ENCODE assay signal across 11 mouse cellular contexts in genomic region chr4:106869539-106869951, GRCm38 (mm10). TPM values are rescaled to one million over a fixed set of nuclear protein-coding genes. Genes with fewer than 3 reads are reported as not detected.
DNase-seq lines count a peak whose midpoint lies in the region; ATAC-seq and TF ChIP-seq lines count a peak whose summit lies in the region.
"Had no signal": no experiment of that assay in that cellular context is flagged by ENCODE, and none has a peak within 500 bp of the region (broad histone marks: within the 10 kb centered on the region; RNA-seq: fewer than 3 reads in every experiment).

No protein-coding gene starts in this region.

- peaks cover 44% of the 10 kb centered on the region for H3K4me1 ChIP-seq in kidney, embryonic 15.5 days
- H3K4me1 ChIP-seq in ES-E14 (ENCODE audit: control insufficient read depth in 2 of 2, insufficient read depth in 2 of 2, low read length in 2 of 2, poor library complexity in 1 of 2): peaks cover 18 to 41% of the 10 kb centered on the region in 2 experiments
- peaks cover 39% of the 10 kb centered on the region for H3K4me1 ChIP-seq in stomach, embryonic 16.5 days (ENCODE audit: control insufficient read depth, insufficient read depth, low read length)

- no peak for DNase-seq in kidney, adult 8-10 months
- no peak for DNase-seq in ES-E14 (ENCODE audit: low read depth, low spot score)
- DNase-seq in gastrocnemius, adult 18-20 months (ENCODE audit: low spot score): no peak
- no peak for DNase-seq in layer of hippocampus, postnatal 14 days (ENCODE audit: low spot score in 2 of 2)
- DNase-seq in lung, adult 18-20 months: no peak

- H3K27me3 ChIP-seq in kidney, embryonic 15.5 days: no peaks in the 10 kb centered on the region
- no peaks in the 10 kb centered on the region for H3K27me3 ChIP-seq in stomach, embryonic 16.5 days (ENCODE audit: control insufficient read depth, insufficient read depth, low read length)
- H3K27me3 ChIP-seq: midbrain, embryonic 12.5 days had no signal

- no peak overlapping the region for H3K4me2 ChIP-seq in kidney, embryonic 15.5 days
- H3K4me2 ChIP-seq in stomach, embryonic 16.5 days (ENCODE audit: low read depth, low read length): no peak overlapping the region
- H3K4me2 ChIP-seq: midbrain, embryonic 12.5 days had no signal

- H3K9me3 ChIP-seq in kidney, embryonic 15.5 days (replicated peaks): no peaks in the 10 kb centered on the region
- no peaks in the 10 kb centered on the region for H3K9me3 ChIP-seq in ES-E14 (ENCODE audit: control insufficient read depth, insufficient read depth, low read depth, low read length)
- H3K9me3 ChIP-seq in stomach, embryonic 16.5 days (replicated peaks; ENCODE audit: control insufficient read depth, low read length): no peaks in the 10 kb centered on the region
- H3K9me3 ChIP-seq: midbrain, embryonic 12.5 days had no signal

- H3K27ac ChIP-seq in kidney, embryonic 15.5 days: peak overlapping the region; percentile 45; the same call in 1 of the 2 replicates
- peak overlapping the region; percentile 54; the same call in 1 of the 2 replicates for H3K27ac ChIP-seq in ES-E14 (ENCODE audit: insufficient read depth, low read depth, low read length, poor library complexity, severe bottlenecking)
- H3K27ac ChIP-seq in stomach, embryonic 16.5 days (ENCODE audit: low read length): peak overlapping the region; percentile 48
- H3K27ac ChIP-seq: layer of hippocampus, adult 2 months; liver, embryonic 14.5 days; midbrain, embryonic 12.5 days had no signal

- WGBS in kidney, embryonic 15.5 days: 72% methylated on average over 3 of the region's 3 CpGs
- 55% methylated on average over 3 of the region's 3 CpGs for WGBS in stomach, embryonic 16.5 days

- no peak overlapping the region for H3K9ac ChIP-seq in kidney, embryonic 15.5 days
- no peak overlapping the region; the same call in 1 of the 2 replicates for H3K9ac ChIP-seq in ES-E14 (ENCODE audit: insufficient read depth, low read depth, low read length, poor library complexity, severe bottlenecking)
- H3K9ac ChIP-seq in stomach, embryonic 16.5 days (ENCODE audit: low read length): 0 out of 2 replicates have a peak overlapping the region, but pooled peaks have one; percentile 11
- H3K9ac ChIP-seq: liver, embryonic 14.5 days; midbrain, embryonic 12.5 days had no signal

- H3K36me3 ChIP-seq in kidney, embryonic 15.5 days: no peaks in the 10 kb centered on the region
- no peaks in the 10 kb centered on the region for H3K36me3 ChIP-seq in ES-E14 (ENCODE audit: control insufficient read depth, insufficient read depth, low read length, poor library complexity, severe bottlenecking)
- H3K36me3 ChIP-seq in stomach, embryonic 16.5 days (ENCODE audit: control insufficient read depth, insufficient read depth, low read length): no peaks in the 10 kb centered on the region
- H3K36me3 ChIP-seq: midbrain, embryonic 12.5 days had no signal

- no peak for ATAC-seq in kidney, embryonic 15.5 days (replicated peaks; ENCODE audit: low FRiP score)
- ATAC-seq in hematopoietic stem cell, adult 5-6 weeks (replicated peaks in 1 of 2; ENCODE audit: insufficient read depth in 1 of 2, low FRiP score in 2 of 2, low TSS enrichment in 1 of 2, low read depth in 1 of 2, poor library complexity in 2 of 2, severe bottlenecking in 2 of 2): peak; percentile 45 to 48; a peak in 3 of 4 replicates
- no peak for ATAC-seq in stomach, embryonic 16.5 days (ENCODE audit: insufficient read depth, low FRiP score)

- in situ Hi-C loops in ES-E14 (cut with MboI; ENCODE audit: low sequenced_read_pairs in 2 of 2, unreplicated experiment in 2 of 2): no loop called here

- H3K4me3 ChIP-seq in kidney, embryonic 15.5 days (replicated peaks): no peak overlapping the region
- no peak overlapping the region for H3K4me3 ChIP-seq in ES-E14 (ENCODE audit: insufficient read depth in 1 of 2, low read depth in 1 of 2, low read length in 2 of 2, poor library complexity in 1 of 2, severe bottlenecking in 1 of 2)
- H3K4me3 ChIP-seq in stomach, embryonic 16.5 days (replicated peaks; ENCODE audit: low read length): no peak overlapping the region
- H3K4me3 ChIP-seq: layer of hippocampus, adult 2 months; midbrain, embryonic 12.5 days had no signal

TF ChIP-seq in ES-E14, 5 proteins besides CTCF, POLR2A, EP300 and RAD21:
- no peak for TF ChIP-seq HCFC1 (IDR thresholded peaks at IDR 0.05; ENCODE audit: borderline replicate concordance, insufficient read depth, low read length)
- TF ChIP-seq MAFK (IDR thresholded peaks at IDR 0.05; ENCODE audit: insufficient read depth, low read depth, low read length): no peak
- no peak for TF ChIP-seq CHD2 (IDR thresholded peaks at IDR 0.05; ENCODE audit: low read depth, low read length)
- no peak for TF ChIP-seq ZNF384 (IDR thresholded peaks at IDR 0.05; ENCODE audit: low read depth, low read length)
- no peak for TF ChIP-seq ZC3H11A (IDR thresholded peaks at IDR 0.05; ENCODE audit: borderline replicate concordance, low read depth, low read length)

RNA-seq across cellular contexts. Expression of gene Ssbp3, which starts 41.0 kb away (rescaled TPM):
- polyA plus RNA-seq in kidney, embryonic 15.5 days (2015; fragmentation: Nextera tagmentation; extraction: Ambion mirVana): 99.4 and 108 TPM in 2 replicates
- 42.3 and 42.6 TPM in 2 replicates for total RNA-seq in ES-E14 (2012; rRNA removed)
- 47.4 and 51.3 TPM in 2 replicates for total RNA-seq in hematopoietic stem cell, adult 5-6 weeks (2017)
- 48.4 and 52.8 TPM in 2 replicates for polyA plus RNA-seq in stomach, embryonic 16.5 days (2015; fragmentation: Nextera tagmentation; extraction: Ambion mirVana)
- 10 to 100 TPM; 20.5 to 25.5 TPM for total RNA-seq in gastrocnemius, adult 18-20 months (2021)
- 100 to 1,000 TPM; 106 to 119 TPM for total RNA-seq in layer of hippocampus, postnatal 14 days (2021)

Comparison
In these comparisons a context has a peak if more than half of its experiments do, and no peak if none do; other contexts are left out.
1. ATAC-seq: peak in hematopoietic stem cell, adult 5-6 weeks (2 of 2); none in kidney, embryonic 15.5 days (single experiment) and stomach, embryonic 16.5 days (single experiment).
2. Peak in every context shown above with its lines, with median percentiles within 50 percentile points of each other: H3K27ac ChIP-seq.